Mouse (Mus musculus) retina, embryonic 14.5 days (tissue): ENCODE data around the gene Gtpbp2.

ENCODE experiments used
- DNase-seq: peaks from one replicate; pipeline ENCODE4 v3.0.0-alpha.2; 2015; ENCODE audit warnings: low spot score

Gtpbp2 gene

DNA sequence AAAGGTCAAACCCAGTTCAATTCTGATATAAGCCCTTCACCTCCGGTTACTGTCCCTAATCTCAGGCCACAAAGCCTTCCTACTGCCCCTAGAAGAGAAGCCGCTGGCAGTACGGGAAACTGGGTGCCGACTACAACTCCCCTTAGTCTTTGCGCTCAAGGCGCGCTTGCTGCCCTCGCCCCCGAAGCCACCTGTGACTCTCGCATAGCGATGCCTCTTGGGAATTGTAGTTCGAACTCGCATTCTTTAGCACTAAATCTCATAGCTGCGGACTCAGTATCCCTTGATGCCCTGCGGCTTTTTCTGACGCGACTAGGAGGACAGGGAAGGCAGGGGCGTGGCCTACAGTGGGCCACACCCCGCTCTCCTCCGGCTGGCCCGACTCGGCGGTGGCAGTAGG is at the start of gene Gtpbp2:
Gtpbp2 (plus strand) TSS at position 347 of the 400 bp plus-strand sequence.
- DNase-seq, result peak; percentile 100

DNA sequence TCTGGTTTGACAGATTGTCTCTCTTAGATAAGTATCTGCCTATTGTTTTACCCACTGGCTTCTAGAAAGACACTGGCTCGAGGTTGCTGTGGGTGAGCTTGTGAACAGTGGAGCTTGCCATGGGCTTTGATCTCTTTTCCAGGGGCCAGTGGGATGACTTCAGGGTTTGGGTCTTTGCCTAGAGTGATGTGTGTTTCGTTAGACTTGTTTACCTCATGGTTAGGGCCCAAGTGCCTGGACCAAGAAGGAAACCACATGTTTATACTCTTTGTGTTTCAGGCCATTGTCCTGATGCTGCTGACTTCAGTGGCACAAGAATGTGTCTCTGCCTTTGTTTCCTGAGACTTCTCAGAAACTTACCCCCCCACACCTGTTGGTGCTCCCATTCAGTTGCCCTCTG is 45.3 kb upstream of the Gtpbp2 start:
- DNase-seq, result no peak

DNA sequence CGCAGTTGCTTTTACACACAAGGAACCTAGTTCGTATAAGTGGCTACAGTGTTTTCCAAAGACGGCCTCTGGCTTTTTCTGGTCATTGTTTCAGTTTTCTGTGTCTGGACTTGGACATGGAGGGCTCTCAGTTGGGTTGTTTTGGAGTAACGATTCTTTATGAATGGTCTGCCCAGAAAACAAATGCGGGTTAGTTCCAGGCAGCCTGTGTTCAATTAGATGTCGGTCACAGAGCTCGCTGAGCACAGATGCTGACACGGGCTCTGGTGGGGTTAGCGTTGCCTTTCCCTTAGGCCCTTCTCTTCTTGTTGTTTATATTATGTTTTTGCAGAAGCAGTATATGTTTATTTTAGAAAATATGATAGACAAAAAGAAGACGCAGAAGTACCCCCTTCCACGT is 44.7 kb upstream of the Gtpbp2 start:
- DNase-seq, result no peak

DNA sequence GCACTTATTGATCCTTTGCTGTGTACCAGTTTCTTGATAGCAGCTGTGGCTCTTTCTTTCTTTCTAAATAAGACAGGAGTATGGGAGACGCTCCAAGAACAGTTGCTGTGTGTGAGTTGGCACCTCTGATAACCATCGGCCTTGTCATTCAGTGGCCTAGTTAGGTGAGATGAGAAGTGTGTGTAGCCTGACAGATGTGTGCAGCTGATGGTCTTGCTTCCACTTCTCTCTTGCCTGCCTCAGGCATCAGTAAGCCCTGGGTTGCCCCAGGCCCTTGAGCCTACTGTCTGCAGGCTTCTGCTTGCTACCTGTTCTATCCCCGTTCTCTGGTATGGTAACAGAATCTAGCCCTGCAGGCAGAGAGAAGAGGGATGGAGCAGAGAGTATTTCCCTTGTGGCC is 44.0 kb upstream of the Gtpbp2 start:
- no peak for DNase-seq

DNA sequence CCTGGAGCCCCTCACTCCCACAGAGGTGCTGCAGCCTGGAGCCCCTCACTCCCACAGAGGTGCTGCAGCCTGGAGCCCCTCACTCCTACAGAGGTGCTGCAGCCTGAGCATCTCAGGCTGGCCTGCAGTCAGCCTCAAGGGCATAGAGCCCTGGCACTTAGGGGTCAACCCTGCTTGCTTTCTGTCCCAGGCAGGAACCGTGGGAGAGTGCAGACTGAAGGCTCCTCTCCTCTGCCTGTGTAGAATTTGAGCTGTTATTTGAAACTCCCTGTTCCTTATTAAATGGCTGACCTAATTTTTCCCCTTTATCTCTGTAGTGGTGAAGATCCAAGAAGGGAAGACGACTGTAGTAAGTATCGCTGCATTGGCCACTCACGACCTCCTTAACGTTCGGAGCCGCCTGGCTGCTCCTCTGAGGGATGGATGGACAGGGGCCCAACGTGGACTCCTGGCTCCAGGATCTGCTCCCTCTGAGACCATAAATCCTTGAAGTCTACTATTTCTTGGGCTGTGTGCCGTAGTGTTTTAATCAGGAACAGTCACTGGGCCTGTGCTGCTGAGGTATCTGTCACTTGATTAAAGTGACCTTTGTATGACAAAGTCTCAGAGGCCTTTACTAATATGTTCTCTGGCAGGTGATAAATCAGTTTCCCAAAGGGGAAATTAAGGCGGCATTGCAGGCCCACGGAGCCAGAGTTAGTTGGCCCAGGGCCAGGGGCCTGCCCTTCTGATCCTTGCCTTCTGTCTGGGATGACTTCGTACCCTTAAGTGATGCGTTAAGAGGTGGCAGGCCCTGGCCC is 43.0 kb upstream of the Gtpbp2 start:
- no peak for DNase-seq

DNA sequence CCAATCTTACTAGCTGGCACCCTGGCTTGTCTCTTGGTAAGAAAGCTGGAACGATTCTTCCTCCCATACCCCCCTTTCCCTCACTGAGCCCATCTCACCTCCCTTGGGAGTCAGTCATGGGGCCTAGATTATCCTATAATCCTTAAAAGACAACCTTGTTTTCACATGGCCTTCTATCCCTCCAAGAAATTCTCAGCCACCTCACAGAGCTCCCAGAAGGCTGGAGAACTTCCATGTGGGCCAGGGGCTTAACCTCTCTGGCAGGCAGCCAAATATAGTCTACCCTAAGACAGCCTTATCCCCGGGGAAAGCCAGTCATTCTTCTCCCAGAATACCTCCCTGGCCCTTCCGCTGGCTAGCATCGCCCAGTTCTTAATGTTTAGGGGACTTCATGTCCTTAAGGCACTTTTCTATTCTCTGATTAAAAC is 42.4 kb upstream of the Gtpbp2 start:
- peak; percentile 33 for DNase-seq

DNA sequence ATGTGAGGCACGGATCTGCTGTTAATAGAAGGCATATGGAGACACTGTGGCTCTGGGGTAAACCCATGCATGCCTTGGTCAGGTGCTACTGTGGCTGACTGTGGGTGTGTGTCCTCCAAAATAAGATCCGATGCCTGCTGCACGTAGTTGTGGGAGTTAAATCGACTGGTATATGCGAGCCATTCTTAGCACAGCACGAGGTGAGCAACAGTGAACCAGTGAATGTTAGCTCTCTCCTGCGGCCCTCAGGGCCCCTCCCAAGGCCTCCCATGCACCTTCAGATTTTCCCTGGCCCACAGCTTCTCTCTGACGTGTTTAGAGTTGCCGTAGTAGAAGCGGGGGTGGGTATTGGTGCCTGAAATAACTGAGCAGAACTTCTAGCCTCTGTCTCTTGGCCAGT is 41.2 kb upstream of the Gtpbp2 start:
- DNase-seq, result no peak

GRCm38 (mm10) chr17:46122791-46123190 is 38.0 kb upstream of the Gtpbp2 start:
- DNase-seq, result no peak

- no peak for DNase-seq
These were observed 37.5 kb upstream of the Gtpbp2 start for GRCm38 (mm10) chr17:46123285-46123684.

- DNase-seq, result no peak
These were observed 36.7 kb upstream of the Gtpbp2 start for GRCm38 (mm10) chr17:46123953-46124700.

DNA sequence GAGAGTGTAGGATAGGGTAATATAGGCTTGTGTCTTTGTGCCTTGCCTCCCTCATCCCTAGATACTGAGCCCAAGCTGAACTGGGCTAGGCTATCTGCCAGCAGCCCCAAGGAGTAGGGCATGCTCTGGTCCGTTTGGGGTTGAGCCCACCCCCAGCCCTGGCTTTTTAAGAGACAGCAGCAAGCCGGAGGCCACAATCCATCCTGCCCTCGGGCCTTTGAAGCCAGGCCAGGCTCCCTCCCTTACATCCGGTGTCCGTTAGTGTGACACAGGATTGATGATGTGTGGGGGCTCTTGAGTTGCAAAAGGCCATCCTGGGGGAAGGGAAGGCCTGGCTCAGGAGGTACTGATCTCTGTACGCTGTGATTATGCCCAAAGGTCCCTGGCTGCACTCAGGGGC is 34.2 kb upstream of the Gtpbp2 start:
- no peak for DNase-seq

DNA sequence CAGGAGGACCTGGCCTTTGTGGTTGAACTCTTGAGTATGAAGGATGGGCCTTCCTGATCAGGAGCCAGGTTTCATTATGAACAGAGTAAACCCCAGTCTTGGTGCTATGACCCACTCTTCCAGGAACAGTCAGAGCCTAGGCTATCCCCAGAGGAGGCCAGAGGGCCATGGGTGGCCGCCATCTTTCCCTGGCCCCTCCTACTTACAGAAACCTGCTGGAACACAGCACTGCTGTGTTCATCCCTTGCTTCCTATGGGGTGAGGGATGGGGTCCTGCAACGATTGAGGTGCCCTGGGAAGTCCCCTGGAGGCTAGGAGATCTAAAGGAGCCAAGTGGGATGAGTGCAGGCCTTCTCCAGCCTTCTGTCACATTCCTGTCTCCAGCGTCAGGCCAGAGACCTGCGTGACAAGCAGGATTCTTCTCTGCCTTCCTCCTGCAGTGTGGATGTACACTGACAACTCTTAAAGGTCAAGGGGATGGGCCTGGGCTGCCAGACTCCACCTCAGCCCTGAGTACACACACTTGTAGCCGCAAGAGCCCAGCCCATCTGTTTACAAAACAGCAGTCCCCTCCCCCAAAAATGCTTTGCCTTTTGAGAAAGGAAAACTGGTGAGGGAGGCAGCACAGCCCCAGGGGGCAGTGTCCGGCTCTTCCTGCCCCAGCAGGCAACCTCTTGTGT is 32.9 kb upstream of the Gtpbp2 start:
- no peak for DNase-seq

GRCm38 (mm10) chr17:46129741-46130498 is 30.9 kb upstream of the Gtpbp2 start:
- no peak for DNase-seq

DNA sequence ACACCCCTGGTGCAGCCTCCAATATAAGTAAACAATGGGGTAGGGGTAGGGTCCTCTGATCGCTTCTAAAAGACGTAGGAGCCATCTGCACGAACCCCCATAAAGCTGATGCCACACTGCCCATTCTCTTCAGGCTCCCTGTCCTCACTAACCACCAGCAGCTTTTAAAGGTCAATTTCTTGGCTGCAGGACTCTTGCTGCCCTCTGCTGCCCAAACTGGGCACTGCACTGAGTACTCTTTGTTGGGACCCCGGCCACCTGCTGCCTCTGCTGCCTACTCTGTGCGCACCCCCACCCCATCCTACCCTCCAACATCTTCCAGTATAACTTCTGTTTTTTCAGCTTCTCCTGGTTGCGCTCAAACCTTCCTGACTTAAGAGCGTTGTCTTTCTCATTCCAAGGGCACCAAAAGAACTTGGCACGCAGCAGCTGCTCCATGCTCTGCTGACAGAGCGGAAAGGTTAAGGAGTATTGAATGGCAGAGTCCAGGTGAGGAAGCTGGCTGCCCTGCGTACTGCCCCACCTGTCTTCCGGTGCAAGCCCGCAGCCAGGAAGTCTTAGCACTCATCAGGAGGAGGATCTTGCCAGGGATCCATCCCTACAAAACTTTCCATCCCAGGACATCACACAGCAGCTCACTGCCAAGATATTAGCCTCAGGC is 28.6 kb upstream of the Gtpbp2 start:
- peak; percentile 93 for DNase-seq

- no peak for DNase-seq
These were observed 28.0 kb upstream of the Gtpbp2 start for GRCm38 (mm10) chr17:46132862-46133261.

DNA sequence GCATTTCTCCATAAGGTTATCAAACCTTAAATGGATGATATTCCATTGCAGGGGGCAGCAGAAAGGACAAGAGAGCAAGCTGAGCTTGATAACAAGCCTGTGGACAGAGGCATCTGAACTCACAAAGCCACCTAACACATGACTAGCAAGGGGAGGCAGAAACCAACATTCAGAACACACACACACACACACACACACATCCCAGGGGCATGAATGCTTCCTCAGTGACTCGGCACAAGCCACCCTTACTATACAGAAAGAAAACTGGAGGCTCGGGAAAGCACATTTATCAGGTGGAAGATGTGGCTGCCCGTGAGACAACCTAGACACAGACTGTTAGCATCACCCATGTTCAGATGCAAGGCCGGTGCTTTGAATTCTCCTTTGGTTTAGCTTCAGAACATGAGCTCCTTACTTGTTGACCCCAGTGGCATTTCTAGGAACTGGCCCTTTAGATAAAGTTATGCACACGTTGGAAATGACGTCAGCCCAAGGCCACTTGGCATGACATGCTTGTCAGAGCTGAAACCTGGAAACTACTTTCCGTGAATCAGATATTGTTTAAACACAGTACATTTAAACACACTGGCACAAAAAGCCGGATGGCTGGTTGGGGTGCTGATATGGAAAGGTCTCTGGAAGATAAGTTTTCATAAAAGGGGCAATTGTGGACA is 22.1 kb upstream of the Gtpbp2 start:
- no peak for DNase-seq

- DNase-seq, result no peak
These were observed 21.0 kb upstream of the Gtpbp2 start for GRCm38 (mm10) chr17:46139872-46140271.

GRCm38 (mm10) chr17:46143578-46144423 is 17.0 kb upstream of the Gtpbp2 start, which contains the start of gene Rsph9:
TSS of gene Rsph9 (minus strand) at chr17:46144216.
- peak; percentile 88 for DNase-seq

GRCm38 (mm10) chr17:46152847-46153782 is 7.7 kb upstream of the Gtpbp2 start, which contains the start of gene Mad2l1bp:
TSS of gene Mad2l1bp (minus strand) at chr17:46153553.
- peak; percentile 97 for DNase-seq
